Mouse (Mus musculus): Measurements from ENCODE around the gene Clec12a. TPM values are rescaled to one million over a fixed set of nuclear protein-coding genes. Genes with fewer than 3 reads are reported as not detected.

Clec12a gene
- total RNA-seq, 1 experiment from 2014 or later: 59.1 TPM

- ATAC-seq (ENCODE audit: extremely low read depth, insufficient number of reproducible peaks, low FRiP score, poor library complexity, severe bottlenecking): peak; percentile 95
Observed at GRCm38 (mm10) chr6:129365959-129366359, 23.5 kb downstream of the Clec12a start.

GRCm38 (mm10) chr6:129369374-129370132 is 27.1 kb downstream of the Clec12a start:
- no peak for ATAC-seq (ENCODE audit: extremely low read depth, insufficient number of reproducible peaks, low FRiP score, poor library complexity, severe bottlenecking)

GRCm38 (mm10) chr6:129374937-129375471 is 32.5 kb downstream of the Clec12a start:
- peak; percentile 93 for ATAC-seq (ENCODE audit: extremely low read depth, insufficient number of reproducible peaks, low FRiP score, poor library complexity, severe bottlenecking)

- ATAC-seq (ENCODE audit: extremely low read depth, insufficient number of reproducible peaks, low FRiP score, poor library complexity, severe bottlenecking): no peak
Observed at GRCm38 (mm10) chr6:129380454-129380853, 38.0 kb downstream of the Clec12a start.

GRCm38 (mm10) chr6:129381736-129382135 is 39.2 kb downstream of the Clec12a start:
- ATAC-seq (ENCODE audit: extremely low read depth, insufficient number of reproducible peaks, low FRiP score, poor library complexity, severe bottlenecking): no peak

- ATAC-seq (ENCODE audit: extremely low read depth, insufficient number of reproducible peaks, low FRiP score, poor library complexity, severe bottlenecking): no peak
Observed at GRCm38 (mm10) chr6:129383466-129383865, 41.0 kb downstream of the Clec12a start.

- ATAC-seq (ENCODE audit: extremely low read depth, insufficient number of reproducible peaks, low FRiP score, poor library complexity, severe bottlenecking): no peak
Observed at GRCm38 (mm10) chr6:129385000-129385399, 42.5 kb downstream of the Clec12a start.

GRCm38 (mm10) chr6:129385774-129386173 is 43.3 kb downstream of the Clec12a start, which contains the start of gene Clec12b:
Clec12b (minus strand) TSS chr6:129385874.
- ATAC-seq (ENCODE audit: extremely low read depth, insufficient number of reproducible peaks, low FRiP score, poor library complexity, severe bottlenecking): no peak

GRCm38 (mm10) chr6:129393087-129393720 is 50.7 kb downstream of the Clec12a start:
- ATAC-seq (ENCODE audit: extremely low read depth, insufficient number of reproducible peaks, low FRiP score, poor library complexity, severe bottlenecking): peak; percentile 64; the same call in 1 of the 2 replicates

- no peak for ATAC-seq (ENCODE audit: extremely low read depth, insufficient number of reproducible peaks, low FRiP score, poor library complexity, severe bottlenecking)
Observed at GRCm38 (mm10) chr6:129393732-129394131, 51.2 kb downstream of the Clec12a start.

- ATAC-seq (ENCODE audit: extremely low read depth, insufficient number of reproducible peaks, low FRiP score, poor library complexity, severe bottlenecking): no peak
Observed at GRCm38 (mm10) chr6:129396997-129397396, 54.5 kb downstream of the Clec12a start, which contains the start of gene Clec1b. Clec1b (plus strand) TSS chr6:129397297.

GRCm38 (mm10) chr6:129399945-129400344 is 57.5 kb downstream of the Clec12a start:
- ATAC-seq (ENCODE audit: extremely low read depth, insufficient number of reproducible peaks, low FRiP score, poor library complexity, severe bottlenecking): no peak

GRCm38 (mm10) chr6:129402404-129402803 is 59.9 kb downstream of the Clec12a start:
- ATAC-seq (ENCODE audit: extremely low read depth, insufficient number of reproducible peaks, low FRiP score, poor library complexity, severe bottlenecking): peak; percentile 51; the same call in 1 of the 2 replicates

- no peak for ATAC-seq (ENCODE audit: extremely low read depth, insufficient number of reproducible peaks, low FRiP score, poor library complexity, severe bottlenecking)
Observed at GRCm38 (mm10) chr6:129403391-129403790, 60.9 kb downstream of the Clec12a start.

GRCm38 (mm10) chr6:129405999-129406398 is 63.5 kb downstream of the Clec12a start:
- no peak for ATAC-seq (ENCODE audit: extremely low read depth, insufficient number of reproducible peaks, low FRiP score, poor library complexity, severe bottlenecking)

- peak; percentile 30; the same call in 1 of the 2 replicates for ATAC-seq (ENCODE audit: extremely low read depth, insufficient number of reproducible peaks, low FRiP score, poor library complexity, severe bottlenecking)
Observed at GRCm38 (mm10) chr6:129407324-129407723, 64.8 kb downstream of the Clec12a start.

GRCm38 (mm10) chr6:129408562-129408961 is 66.1 kb downstream of the Clec12a start, which contains the start of gene Clec9a:
Clec9a (plus strand) TSS chr6:129408862.
- no peak for ATAC-seq (ENCODE audit: extremely low read depth, insufficient number of reproducible peaks, low FRiP score, poor library complexity, severe bottlenecking)

GRCm38 (mm10) chr6:129414177-129414576 is 71.7 kb downstream of the Clec12a start:
- no peak for ATAC-seq (ENCODE audit: extremely low read depth, insufficient number of reproducible peaks, low FRiP score, poor library complexity, severe bottlenecking)
